Mouse (Mus musculus): ENCODE results near the gene Adarb1.

DNA sequence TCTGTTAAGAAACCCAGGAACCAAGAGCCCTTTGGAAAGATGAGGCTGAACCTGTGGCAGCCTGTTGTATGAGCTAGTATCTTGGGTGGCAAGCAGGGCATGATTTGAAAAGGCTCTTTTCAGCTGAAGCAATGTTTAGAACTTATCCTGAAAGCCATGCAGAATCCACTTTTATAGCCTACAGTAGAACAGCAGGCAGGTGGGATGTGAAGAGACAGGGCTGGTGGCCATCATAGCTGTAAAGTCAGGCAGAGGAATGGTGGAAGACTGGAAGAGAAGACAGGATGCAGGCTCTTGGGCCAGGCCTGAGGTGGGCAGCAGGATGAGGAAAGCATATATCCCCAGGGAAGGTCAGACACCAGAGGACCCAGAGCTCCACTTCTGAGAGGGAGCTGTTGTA, 76.4 kb downstream of the Adarb1 start:
- TF ChIP-seq CTCF (IDR thresholded peaks at IDR 0.05; ENCODE audit: borderline replicate concordance, insufficient read depth, low read depth, low read length), result no peak
- TF ChIP-seq POLR2A (IDR thresholded peaks at IDR 0.05; ENCODE audit: borderline replicate concordance, insufficient read depth, low read length), result no peak
